Mouse (Mus musculus) testis, adult 2 months (tissue): ENCODE data around the gene Nln. TPM values are rescaled to one million over a fixed set of nuclear protein-coding genes. Genes with fewer than 3 reads are reported as not detected.

Experiments used
- H3K27ac ChIP-seq: fragments of 200-500 bp; 2 replicates; pipeline ENCODE4 v1.5.1; 2012; ENCODE audit warnings: low read depth, low read length; ENCODE audit not compliant: control insufficient read depth, insufficient read depth
- H3K27me3 ChIP-seq: fragments of 200-500 bp; 2 replicates; pipeline ENCODE4 v1.6.1; 2012; ENCODE audit warnings: mild to moderate bottlenecking, low read length, moderate library complexity; ENCODE audit not compliant: control insufficient read depth, insufficient read depth
- H3K36me3 ChIP-seq: fragments of 200-500 bp; 2 replicates; pipeline ENCODE4 v1.6.1; 2012; ENCODE audit warnings: mild to moderate bottlenecking, low read length; ENCODE audit not compliant: control insufficient read depth, insufficient read depth
- H3K4me1 ChIP-seq: fragments of 200-500 bp; 2 replicates; pipeline ENCODE4 v1.6.1; 2012; ENCODE audit warnings: low read length; ENCODE audit not compliant: control insufficient read depth, insufficient read depth
- H3K4me3 ChIP-seq: fragments of 200-500 bp; 2 replicates; pipeline ENCODE4 v1.5.1; 2012; ENCODE audit warnings: low read depth, mild to moderate bottlenecking, low read length, moderate library complexity, mixed read lengths; ENCODE audit not compliant: control insufficient read depth
- CTCF ChIP-seq: fragments of 200-500 bp; IDR thresholded peaks from 2 replicates; pipeline ENCODE4 v1.5.1; 2012; ENCODE audit warnings: low read depth, mild to moderate bottlenecking, inconsistent platforms, low read length, moderate library complexity; ENCODE audit not compliant: control insufficient read depth, insufficient read depth, insufficient replicate concordance
- POLR2A ChIP-seq: fragments of 200-500 bp; IDR thresholded peaks from 2 replicates; pipeline ENCODE4 v1.6.1; 2012; ENCODE audit warnings: low read depth, mild to moderate bottlenecking, inconsistent platforms, low read length, moderate library complexity; ENCODE audit not compliant: control insufficient read depth
- polyA plus RNA-seq: library from polyadenylated mRNA; depleted of rRNA; stranded (reverse); fragments of >200 nt; gene quantifications from 2 replicates; pipeline ENCODE4 v1.2.3, GENCODE M21; 2012; rRNA removed

The Nln gene
- polyA plus RNA-seq, 1 experiment = 5.1 TPM

- no peaks in the 10 kb centered on the region for H3K36me3 ChIP-seq
- H3K4me3 ChIP-seq = no peak overlapping the region
- H3K27me3 ChIP-seq = no peaks in the 10 kb centered on the region
- H3K4me1 ChIP-seq = peaks cover 7% of the 10 kb centered on the region
- TF ChIP-seq POLR2A = no peak
- TF ChIP-seq CTCF = peak; percentile 47; the same call in 1 of the 2 replicates
- H3K27ac ChIP-seq = no peak overlapping the region
Measured at GRCm38 (mm10) chr13:103982376-103982775, 127.0 kb downstream of the Nln start.

DNA sequence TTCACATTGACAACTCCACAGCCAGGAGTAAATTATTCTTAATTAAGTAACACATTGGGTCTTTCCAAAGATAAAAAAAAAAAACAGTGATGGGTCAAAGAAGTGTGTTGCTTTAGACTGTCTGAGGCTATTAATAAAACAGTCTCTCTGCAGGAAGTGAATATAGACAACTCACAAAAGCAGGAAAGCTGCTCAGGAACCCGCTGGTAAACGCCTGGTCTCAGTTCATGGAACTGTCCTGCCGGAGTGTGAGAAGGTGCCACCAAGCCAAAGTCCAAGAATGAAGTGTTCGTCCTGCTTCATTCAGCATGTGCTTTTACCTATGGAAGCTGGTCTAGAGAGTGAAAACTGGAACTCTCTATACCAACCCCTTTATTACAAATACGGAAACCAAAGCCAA lies 129.0 kb downstream of the Nln start:
- Histone ChIP-seq H3K4me1 (peaks cover 2% of the 10 kb centered on the region; the same call in 1 of the 2 replicates), H3K27me3 (no peaks in the 10 kb centered on the region), H3K4me3 (no peak overlapping the region), H3K27ac (no peak overlapping the region), H3K36me3 (no peaks in the 10 kb centered on the region)
- no peak for TF ChIP-seq POLR2A

DNA sequence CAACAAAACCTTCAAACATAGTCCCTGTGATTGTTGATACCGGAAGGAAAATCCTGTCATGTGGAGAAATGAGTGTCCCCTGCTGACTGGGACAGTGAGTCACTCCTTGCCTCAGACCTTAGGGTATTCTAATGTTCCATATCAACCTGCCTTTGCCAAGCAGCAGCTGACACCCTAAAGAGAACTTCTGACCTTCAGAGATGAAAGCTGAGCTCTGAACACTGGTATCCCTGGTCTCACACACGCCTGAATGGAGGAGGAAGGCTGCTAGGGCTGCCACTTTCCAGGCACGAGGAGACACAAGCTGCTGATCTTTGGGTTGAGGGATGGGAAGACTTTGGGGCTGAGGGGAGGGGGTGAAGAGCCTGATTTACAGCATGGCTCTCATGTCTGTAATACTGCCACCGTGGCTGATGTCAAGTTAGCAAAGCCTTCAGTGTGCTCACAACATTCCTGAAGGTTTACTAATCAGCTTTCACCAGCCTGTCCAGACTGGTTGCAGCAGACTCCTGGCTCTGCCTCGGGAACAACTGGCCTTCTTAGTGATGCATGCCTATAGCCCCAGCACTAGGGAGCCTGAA lies 131.0 kb downstream of the Nln start:
- Histone ChIP-seq H3K36me3 (no peaks in the 10 kb centered on the region), H3K27ac (peak overlapping the region; percentile 21), H3K27me3 (no peaks in the 10 kb centered on the region), H3K4me1 (no peaks in the 10 kb centered on the region), H3K4me3 (no peak overlapping the region)
- TF ChIP-seq CTCF (no peak), POLR2A (no peak)

GRCm38 (mm10) chr13:103977844-103978243 lies 131.6 kb downstream of the Nln start:
- Histone ChIP-seq H3K27ac (peak overlapping the region; percentile 21), H3K4me3 (no peak overlapping the region), H3K27me3 (no peaks in the 10 kb centered on the region), H3K36me3 (no peaks in the 10 kb centered on the region), H3K4me1 (no peaks in the 10 kb centered on the region)
- TF ChIP-seq POLR2A = no peak
- no peak for TF ChIP-seq CTCF

DNA sequence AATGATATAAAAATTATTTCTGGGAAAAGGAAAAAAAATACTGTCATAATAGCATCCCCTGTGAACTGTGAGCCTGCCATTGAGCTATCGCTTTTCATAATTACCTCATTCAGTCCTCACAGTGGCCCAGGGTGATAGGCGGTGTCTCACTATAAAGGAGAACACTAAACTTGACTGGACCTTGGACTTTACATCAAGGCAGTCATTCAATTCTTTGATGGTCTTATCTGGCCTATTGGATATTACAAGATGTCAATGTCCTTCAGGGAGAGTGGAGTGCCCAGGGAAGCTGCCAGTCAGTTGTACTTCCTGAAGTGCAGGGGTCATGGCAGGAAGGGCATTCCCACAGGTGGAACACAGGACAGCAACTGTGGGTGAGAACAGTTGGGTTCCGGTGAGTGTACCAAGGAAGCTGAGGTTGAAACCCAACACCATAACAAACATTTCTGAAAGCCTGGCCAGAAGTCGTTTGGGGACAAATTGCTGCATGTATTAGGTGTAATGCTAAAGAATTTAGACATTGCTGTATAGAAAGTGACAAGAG lies 133.2 kb downstream of the Nln start:
- H3K27ac ChIP-seq = no peak overlapping the region
- no peaks in the 10 kb centered on the region for H3K36me3 ChIP-seq
- no peaks in the 10 kb centered on the region for H3K27me3 ChIP-seq
- no peaks in the 10 kb centered on the region for H3K4me1 ChIP-seq
- no peak overlapping the region for H3K4me3 ChIP-seq
- TF ChIP-seq POLR2A = no peak
- no peak for TF ChIP-seq CTCF

DNA sequence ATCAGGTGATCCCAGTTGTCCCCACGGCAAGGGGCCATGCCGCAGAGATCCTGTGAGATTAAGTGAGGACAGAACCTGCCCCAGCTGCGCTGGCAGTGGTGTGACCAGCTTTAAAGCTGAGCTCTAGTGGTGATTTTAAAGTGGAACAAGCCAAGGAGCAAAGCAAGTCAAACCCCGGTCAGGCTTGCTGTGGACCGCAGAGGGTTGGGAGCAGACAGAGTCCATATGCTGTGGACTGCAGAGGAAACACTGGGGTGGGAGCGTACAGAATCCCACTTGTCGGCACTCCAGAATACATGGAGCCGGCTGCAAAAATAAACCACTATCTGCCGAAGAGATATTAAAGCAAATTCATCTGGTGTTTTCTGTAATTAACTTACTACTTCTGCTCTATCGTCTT lies 134.3 kb downstream of the Nln start:
- no peak overlapping the region for H3K4me3 ChIP-seq
- H3K4me1 ChIP-seq = no peaks in the 10 kb centered on the region
- TF ChIP-seq CTCF (no peak), POLR2A (no peak)
- H3K27me3 ChIP-seq = no peaks in the 10 kb centered on the region
- H3K36me3 ChIP-seq = no peaks in the 10 kb centered on the region
- H3K27ac ChIP-seq = no peak overlapping the region

GRCm38 (mm10) chr13:103973977-103974376 lies 135.4 kb downstream of the Nln start:
- Histone ChIP-seq H3K36me3 (no peaks in the 10 kb centered on the region), H3K4me1 (no peaks in the 10 kb centered on the region), H3K27ac (no peak overlapping the region), H3K27me3 (no peaks in the 10 kb centered on the region), H3K4me3 (no peak overlapping the region)
- TF ChIP-seq POLR2A = no peak
- TF ChIP-seq CTCF = no peak

Other genes with a start within 250 kb of the Nln start
- 4.3 and 4.9 TPM in 2 replicates for gene Erbin, start 189.1 kb downstream of the Nln start, polyA plus RNA-seq
- gene Sgtb, start 127 bp upstream of the Nln start, polyA plus RNA-seq = 1.4 and 1.6 TPM in 2 replicates
- 2.8 and 3.1 TPM in 2 replicates for gene Trappc13, start 68.9 kb upstream of the Nln start, polyA plus RNA-seq
- 5.1 and 7.2 TPM in 2 replicates for gene Trim23, start 69.2 kb upstream of the Nln start, polyA plus RNA-seq
- 3.1 and 5.3 TPM in 2 replicates for gene Cenpk, start 119.0 kb upstream of the Nln start, polyA plus RNA-seq
- 3.7 TPM in 2 replicates for gene Ppwd1, start 119.2 kb upstream of the Nln start, polyA plus RNA-seq
- 0.37 and 0.74 TPM in 2 replicates for gene Adamts6, start 178.2 kb upstream of the Nln start, polyA plus RNA-seq